Mouse (Mus musculus) midbrain, embryonic 13.5 days (tissue): ENCODE measurements around the gene Fam178b. TPM values are rescaled to one million over a fixed set of nuclear protein-coding genes. Genes with fewer than 3 reads are reported as not detected.

Source experiments
- ATAC-seq: fragments of 200-750 bp; cut with Nextera tagmentation; 2 replicates; pipeline ENCODE4 v1.8.0; 2017; ENCODE audit warnings: mild to moderate bottlenecking, moderate TSS enrichment, moderate library complexity
- H3K27ac ChIP-seq: fragments of 300-500 bp; sonication (generic); 2 replicates; pipeline ENCODE4 v1.5.1; 2015; ENCODE audit warnings: inconsistent platforms, mild to moderate bottlenecking, moderate library complexity
- H3K27me3 ChIP-seq: fragments of 300-500 bp; sonication (generic); 2 replicates; pipeline ENCODE4 v1.6.1; 2015; ENCODE audit warnings: mild to moderate bottlenecking, inconsistent platforms
- H3K36me3 ChIP-seq: fragments of 300-500 bp; sonication (generic); 2 replicates; pipeline ENCODE4 v1.6.1; 2015; ENCODE audit warnings: mild to moderate bottlenecking, inconsistent platforms
- H3K4me1 ChIP-seq: fragments of 300-500 bp; sonication (generic); replicated peaks from 2 replicates; pipeline ENCODE4 v1.6.1; 2015; ENCODE audit warnings: inconsistent platforms
- H3K4me2 ChIP-seq: fragments of 300-500 bp; sonication (generic); replicated peaks from 2 replicates; pipeline ENCODE4 v1.6.1; 2015; ENCODE audit warnings: moderate library complexity, mild to moderate bottlenecking, inconsistent platforms
- H3K4me3 ChIP-seq: fragments of 300-500 bp; sonication (generic); replicated peaks from 2 replicates; pipeline ENCODE4 v1.5.1; 2015; ENCODE audit warnings: mild to moderate bottlenecking, inconsistent platforms
- H3K9ac ChIP-seq: fragments of 300-500 bp; sonication (generic); replicated peaks from 2 replicates; pipeline ENCODE4 v1.6.1; 2015; ENCODE audit warnings: mild to moderate bottlenecking, inconsistent platforms
- H3K9me3 ChIP-seq: fragments of 300-500 bp; sonication (generic); 2 replicates; pipeline ENCODE4 v1.6.1; 2016; ENCODE audit warnings: mild to moderate bottlenecking, inconsistent platforms
- WGBS: fragments of 180-500 bp; shearing (Covaris S2); methylation state at CpG from one replicate; pipeline ENCODE4 v1.1.7; 2015; 5-methylcytosine and 5-hydroxymethylcytosine counted together
- polyA plus RNA-seq: library from polyadenylated mRNA; unstranded; fragments of >200 nt; fragmentation: Nextera tagmentation; extraction: Ambion mirVana; gene quantifications from 2 replicates; pipeline ENCODE4 v1.2.1, GENCODE M21; 2015

The Fam178b gene
- not detected in 2 replicates for polyA plus RNA-seq

GRCm38 (mm10) chr1:36682620-36683355 is at the start of gene Fam178b:
Fam178b (minus strand) TSS chr1:36683183.
- ATAC-seq: no peak

GRCm38 (mm10) chr1:36724057-36724431 is 41.1 kb upstream of the Fam178b start:
- WGBS: 74% methylated on average over 4 of the region's 4 CpGs
- H3K27ac ChIP-seq: no peak overlapping the region
- no peaks in the 10 kb centered on the region for H3K4me1 ChIP-seq

More at GRCm38 (mm10) chr1:36682620-36683355, at the start of gene Fam178b:
- H3K4me1 ChIP-seq: peaks cover 5% of the 10 kb centered on the region; the same call in 1 of the 2 replicates
- no peak within 1 kb of the TSS for H3K9ac ChIP-seq
- H3K4me3 ChIP-seq: no peak within 1 kb of the TSS
- H3K4me2 ChIP-seq: no peak within 1 kb of the TSS
- no peaks in the 10 kb centered on the region for H3K9me3 ChIP-seq
- H3K27ac ChIP-seq: no peak within 1 kb of the TSS
- no peaks in the 10 kb centered on the region for H3K27me3 ChIP-seq
- no peaks in the 10 kb centered on the region for H3K36me3 ChIP-seq
- WGBS: 94% methylated on average over 39 of the region's 39 CpGs

GRCm38 (mm10) chr1:36723146-36724056 is 40.4 kb upstream of the Fam178b start:
- WGBS: 83% methylated on average over 16 of the region's 16 CpGs
- Histone ChIP-seq H3K27me3 (no peaks in the 10 kb centered on the region), H3K9me3 (no peaks in the 10 kb centered on the region), H3K27ac (no peak overlapping the region), H3K4me1 (no peaks in the 10 kb centered on the region), H3K4me2 (no peak overlapping the region), H3K9ac (no peak overlapping the region), H3K4me3 (no peak overlapping the region), H3K36me3 (no peaks in the 10 kb centered on the region)
- ATAC-seq: no peak

More at GRCm38 (mm10) chr1:36724057-36724431, 41.1 kb upstream of the Fam178b start:
- Histone ChIP-seq H3K9ac (no peak overlapping the region), H3K4me2 (no peak overlapping the region), H3K27me3 (no peaks in the 10 kb centered on the region), H3K36me3 (no peaks in the 10 kb centered on the region), H3K9me3 (no peaks in the 10 kb centered on the region), H3K4me3 (no peak overlapping the region)
- no peak for ATAC-seq

- 88% methylated on average over 1 of the region's 1 CpGs for WGBS
- no peak for ATAC-seq
- Histone ChIP-seq H3K27me3 (no peaks in the 10 kb centered on the region), H3K4me2 (no peak overlapping the region), H3K27ac (no peak overlapping the region), H3K4me3 (no peak overlapping the region), H3K9me3 (no peaks in the 10 kb centered on the region), H3K9ac (no peak overlapping the region), H3K36me3 (no peaks in the 10 kb centered on the region), H3K4me1 (no peaks in the 10 kb centered on the region)
Measured at GRCm38 (mm10) chr1:36718786-36719185, 35.8 kb upstream of the Fam178b start.

- Histone ChIP-seq H3K27ac (no peak within 1 kb of the TSS), H3K4me3 (no peak within 1 kb of the TSS), H3K9ac (no peak within 1 kb of the TSS), H3K4me1 (no peaks in the 10 kb centered on the region), H3K27me3 (no peaks in the 10 kb centered on the region), H3K36me3 (no peaks in the 10 kb centered on the region), H3K4me2 (no peak within 1 kb of the TSS), H3K9me3 (no peaks in the 10 kb centered on the region)
- ATAC-seq: no peak
- 86% methylated on average over 5 of the region's 5 CpGs for WGBS
Measured at GRCm38 (mm10) chr1:36714311-36714710, 31.3 kb upstream of the Fam178b start, which contains the start of gene Actr1b. Actr1b (minus strand) TSS chr1:36714422.

- H3K4me3 ChIP-seq: no peak overlapping the region
- 91% methylated on average over 2 of the region's 2 CpGs for WGBS
- no peak overlapping the region for H3K9ac ChIP-seq
- peaks cover 19% of the 10 kb centered on the region for H3K36me3 ChIP-seq
- H3K9me3 ChIP-seq: no peaks in the 10 kb centered on the region
- no peaks in the 10 kb centered on the region for H3K27me3 ChIP-seq
- H3K4me1 ChIP-seq: peaks cover 20% of the 10 kb centered on the region
- no peak for ATAC-seq
- H3K27ac ChIP-seq: no peak overlapping the region
- no peak overlapping the region for H3K4me2 ChIP-seq
Measured at GRCm38 (mm10) chr1:36711104-36711503, 28.1 kb upstream of the Fam178b start.

- Histone ChIP-seq H3K4me1 (peaks cover 20% of the 10 kb centered on the region), H3K27me3 (no peaks in the 10 kb centered on the region), H3K4me2 (peak within 1 kb of the TSS; percentile 92), H3K27ac (peak within 1 kb of the TSS; percentile 87), H3K4me3 (peak within 1 kb of the TSS; percentile 97), H3K9ac (peak within 1 kb of the TSS; percentile 98), H3K9me3 (no peaks in the 10 kb centered on the region), H3K36me3 (peaks cover 31% of the 10 kb centered on the region)
- peak; percentile 98 for ATAC-seq
- WGBS: under 1% methylated on average over 29 of the region's 29 CpGs
Measured at GRCm38 (mm10) chr1:36709854-36710280, 26.9 kb upstream of the Fam178b start, which contains the start of gene 4933424G06Rik. 4933424G06Rik (plus strand) TSS chr1:36710149.

- Histone ChIP-seq H3K9ac (peak overlapping the region; percentile 98), H3K36me3 (peaks cover 38% of the 10 kb centered on the region), H3K27ac (peak overlapping the region; percentile 87), H3K4me2 (peak overlapping the region; percentile 92), H3K9me3 (no peaks in the 10 kb centered on the region), H3K4me1 (peaks cover 20% of the 10 kb centered on the region), H3K4me3 (peak overlapping the region; percentile 97), H3K27me3 (no peaks in the 10 kb centered on the region)
- under 1% methylated on average over 33 of the region's 33 CpGs for WGBS
- ATAC-seq: peak; percentile 86
Measured at GRCm38 (mm10) chr1:36709055-36709853, 26.3 kb upstream of the Fam178b start.

- Histone ChIP-seq H3K4me1 (peaks cover 20% of the 10 kb centered on the region), H3K4me3 (peak overlapping the region; percentile 97), H3K9ac (peak overlapping the region; percentile 98), H3K4me2 (peak overlapping the region; percentile 92), H3K27ac (no peak overlapping the region), H3K36me3 (peaks cover 44% of the 10 kb centered on the region), H3K9me3 (no peaks in the 10 kb centered on the region), H3K27me3 (no peaks in the 10 kb centered on the region)
- ATAC-seq: no peak
- WGBS: 80% methylated on average over 1 of the region's 1 CpGs
Measured at GRCm38 (mm10) chr1:36708626-36709025, 25.6 kb upstream of the Fam178b start.

GRCm38 (mm10) chr1:36707797-36708196 is 24.8 kb upstream of the Fam178b start:
- no peaks in the 10 kb centered on the region for H3K27me3 ChIP-seq
- H3K36me3 ChIP-seq: peaks cover 52% of the 10 kb centered on the region
- H3K4me1 ChIP-seq: peaks cover 20% of the 10 kb centered on the region
- peak overlapping the region; percentile 97 for H3K4me3 ChIP-seq
- no peaks in the 10 kb centered on the region for H3K9me3 ChIP-seq
- ATAC-seq: no peak
- no peak overlapping the region for H3K27ac ChIP-seq
- peak overlapping the region; percentile 98; the same call in 1 of the 2 replicates for H3K9ac ChIP-seq
- 81% methylated on average over 3 of the region's 3 CpGs for WGBS
- H3K4me2 ChIP-seq: peak overlapping the region; percentile 92

GRCm38 (mm10) chr1:36707166-36707565 is 24.2 kb upstream of the Fam178b start:
- no peaks in the 10 kb centered on the region for H3K27me3 ChIP-seq
- no peak overlapping the region for H3K4me3 ChIP-seq
- H3K9me3 ChIP-seq: no peaks in the 10 kb centered on the region
- H3K9ac ChIP-seq: 0 out of 2 replicates have a peak overlapping the region, but pooled peaks have one; percentile 98
- H3K4me2 ChIP-seq: no peak overlapping the region
- 86% methylated on average over 2 of the region's 2 CpGs for WGBS
- peaks cover 58% of the 10 kb centered on the region for H3K36me3 ChIP-seq
- no peak for ATAC-seq
- no peak overlapping the region for H3K27ac ChIP-seq
- peaks cover 20% of the 10 kb centered on the region for H3K4me1 ChIP-seq
